Mouse (Mus musculus) mesoderm, embryonic 11.5 days (tissue): ENCODE measurements around the gene S100a11.

Experiments used
- DNase-seq: peaks from one replicate; pipeline ENCODE4 v3.0.0-alpha.2; 2012; ENCODE audit warnings: low read depth, low spot score

The S100a11 gene

DNA sequence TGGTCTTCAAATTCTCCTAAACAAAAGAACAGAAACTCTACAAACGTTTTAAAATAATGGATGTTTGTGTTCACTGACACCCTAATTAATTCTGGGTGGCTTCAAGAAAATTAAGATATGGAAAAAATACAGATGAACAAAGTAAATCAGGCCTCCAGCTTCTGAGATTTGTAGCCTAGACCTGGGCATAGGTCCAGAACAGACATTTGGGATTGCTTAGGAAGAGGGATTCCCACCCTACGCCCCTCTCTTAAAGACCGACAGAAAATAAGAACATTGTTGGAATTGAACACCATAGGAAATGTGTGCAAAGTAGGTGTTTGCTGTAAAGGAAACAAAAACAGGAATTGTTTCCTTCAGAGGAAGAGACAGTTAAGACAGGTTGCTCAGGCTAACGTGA lies 37.2 kb downstream of the S100a11 start:
- no peak for DNase-seq

DNA sequence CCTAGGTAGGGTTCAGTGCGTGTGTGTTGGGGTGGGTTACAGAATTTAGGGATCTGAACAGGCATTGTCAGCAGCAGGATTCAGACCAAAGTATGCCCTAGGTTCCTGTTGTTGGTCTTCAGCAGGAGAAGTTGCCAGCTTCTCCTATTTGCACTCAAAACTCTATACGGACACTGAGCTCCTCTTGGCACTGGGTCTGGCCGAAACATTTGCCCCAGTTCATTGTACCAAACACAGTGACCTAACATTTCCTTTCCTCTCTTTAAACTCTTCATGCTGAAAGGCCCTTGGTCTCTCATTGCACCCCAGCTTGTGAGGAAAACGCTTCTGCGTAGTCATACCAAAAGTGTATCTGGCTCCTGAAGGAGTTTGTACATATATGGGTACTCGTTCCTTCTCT lies 39.7 kb downstream of the S100a11 start:
- DNase-seq = no peak

GRCm38 (mm10) chr3:93562372-93562771 lies 42.1 kb downstream of the S100a11 start:
- DNase-seq = no peak

DNA sequence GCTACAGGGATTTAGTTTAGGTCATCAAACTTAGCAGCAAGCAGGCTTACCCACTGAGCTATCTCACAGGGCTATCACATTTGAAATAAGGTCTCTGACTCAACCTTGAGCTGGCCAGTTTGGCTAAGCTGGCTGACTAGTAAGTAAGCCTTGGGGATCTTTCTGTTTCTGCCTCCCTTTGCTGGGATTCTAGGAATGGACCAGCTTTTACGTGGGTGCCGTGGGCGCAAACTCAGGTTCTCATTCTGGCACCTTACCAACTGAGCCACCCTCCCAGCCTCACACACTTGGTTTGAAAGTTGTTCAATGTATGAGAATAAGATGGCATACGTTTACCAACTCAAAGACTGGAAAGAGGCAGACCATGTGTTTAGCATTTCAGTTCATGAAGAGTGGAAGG lies 42.9 kb downstream of the S100a11 start:
- DNase-seq = no peak

DNA sequence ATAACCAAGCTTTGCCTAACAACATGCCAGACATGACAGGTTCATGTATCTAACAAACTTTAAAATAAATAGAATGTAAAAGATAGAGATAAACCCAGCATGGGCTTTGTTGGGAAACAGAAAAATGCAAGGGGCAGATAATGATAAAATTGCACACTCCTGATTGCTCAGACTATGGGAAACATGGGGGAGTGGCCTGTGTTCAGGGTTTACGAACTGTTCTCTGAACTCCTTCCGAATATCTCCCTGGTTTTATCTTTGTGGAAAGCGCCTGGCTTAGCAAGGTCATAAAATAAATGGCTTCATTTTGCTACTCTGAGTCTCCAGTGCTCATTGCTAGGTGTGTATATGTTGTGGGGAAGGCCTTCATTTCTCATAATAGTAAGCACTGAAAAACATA lies 46.6 kb downstream of the S100a11 start:
- DNase-seq = no peak

GRCm38 (mm10) chr3:93567721-93568120 lies 47.4 kb downstream of the S100a11 start:
- DNase-seq = no peak

DNA sequence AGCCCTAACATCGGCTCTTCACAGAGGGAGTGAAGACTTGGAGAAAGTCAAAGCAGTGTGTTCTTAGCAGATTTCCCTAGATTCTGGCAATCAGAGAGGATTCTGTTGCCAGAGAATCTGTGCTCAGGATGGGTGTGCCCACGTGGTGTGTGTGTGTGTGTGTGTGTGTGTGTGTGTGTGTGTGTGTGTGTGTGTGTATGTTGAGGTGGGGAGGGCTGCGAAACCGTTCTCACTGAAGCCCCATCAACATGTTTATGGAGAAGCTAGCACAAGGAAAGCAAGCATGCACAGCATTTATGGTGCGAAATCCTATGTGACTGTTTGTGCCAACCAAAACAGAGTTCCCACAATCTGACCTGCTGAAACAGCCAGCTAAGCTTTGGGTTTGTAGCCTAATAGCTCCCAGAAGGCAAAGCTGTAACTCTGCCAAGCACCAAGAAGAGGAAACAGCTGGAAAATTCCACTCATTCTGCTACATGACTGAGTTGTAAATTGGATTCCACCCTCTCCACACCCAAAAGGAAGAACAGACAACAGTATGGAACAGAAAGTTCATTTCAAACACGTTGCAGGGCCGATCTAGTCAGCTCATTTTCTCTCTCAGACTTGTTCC lies 48.2 kb downstream of the S100a11 start:
- DNase-seq = no peak

GRCm38 (mm10) chr3:93569046-93569445 lies 48.8 kb downstream of the S100a11 start:
- DNase-seq = no peak

GRCm38 (mm10) chr3:93572058-93572791 lies 51.9 kb downstream of the S100a11 start:
- no peak for DNase-seq
